Mouse (Mus musculus): ENCODE data around the gene Xdh.

The Xdh gene

DNA sequence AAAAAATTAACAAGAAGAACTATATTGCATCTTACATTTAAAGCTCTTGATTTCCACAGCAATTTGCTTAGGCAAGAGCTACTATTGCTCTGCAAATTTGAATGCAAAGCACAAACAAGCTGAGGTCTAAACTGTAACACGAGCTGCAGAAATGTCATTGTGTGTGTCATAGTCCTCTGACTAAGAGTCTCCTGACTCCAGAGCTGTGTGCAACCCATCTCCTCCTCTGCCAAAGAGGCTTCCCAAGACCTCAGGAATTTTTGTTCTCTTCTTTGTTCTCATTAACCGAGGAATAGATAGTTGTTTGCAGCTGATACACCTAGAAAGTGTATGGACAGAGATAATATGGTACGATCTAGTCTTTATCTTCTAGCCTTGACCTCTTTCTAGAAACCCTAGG, 8.2 kb downstream of the Xdh start:
- no peak for DNase-seq

DNA sequence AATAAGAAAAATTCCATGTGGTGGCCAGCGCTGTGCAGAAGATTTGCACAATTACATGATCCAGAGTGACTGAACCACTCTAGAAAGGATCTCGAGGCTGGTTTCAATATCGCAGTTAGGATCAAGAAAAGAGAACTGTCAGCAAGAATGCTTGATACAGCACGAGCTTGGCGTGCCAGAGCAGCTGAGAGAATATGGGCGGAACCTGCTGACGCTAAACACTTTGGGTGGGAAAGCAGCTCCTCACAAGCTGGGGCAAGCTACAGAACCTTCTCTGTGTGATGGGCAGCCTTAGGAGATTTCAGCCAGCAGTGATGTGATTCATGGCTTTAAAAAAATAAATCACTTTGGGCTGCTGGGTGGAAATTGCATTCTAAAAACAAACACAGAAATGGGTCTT, 12.9 kb downstream of the Xdh start:
- DNase-seq = no peak

- no peak for DNase-seq
These were observed 14.8 kb downstream of the Xdh start for GRCm38 (mm10) chr17:73935163-73935562.

DNA sequence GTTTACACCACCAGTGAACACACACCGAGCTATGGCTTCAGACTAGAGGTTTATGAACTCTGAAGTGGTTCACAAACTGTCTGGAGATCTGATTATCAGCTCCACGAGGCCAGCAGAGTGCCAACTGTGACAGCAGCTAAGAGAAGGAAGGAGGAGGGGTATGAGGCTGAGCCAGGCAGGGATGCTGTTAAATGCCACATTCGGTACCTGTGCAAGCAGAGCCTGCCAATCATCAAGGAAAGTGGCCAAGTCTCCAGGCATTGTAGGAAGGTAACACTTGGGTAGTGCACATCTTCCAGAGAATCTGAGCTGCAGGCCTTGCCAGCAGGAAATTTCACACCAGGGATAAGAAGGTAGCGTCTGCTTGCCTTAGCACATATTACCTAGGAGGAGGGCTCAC, 15.7 kb downstream of the Xdh start:
- DNase-seq = peak; percentile 68 to 72

DNA sequence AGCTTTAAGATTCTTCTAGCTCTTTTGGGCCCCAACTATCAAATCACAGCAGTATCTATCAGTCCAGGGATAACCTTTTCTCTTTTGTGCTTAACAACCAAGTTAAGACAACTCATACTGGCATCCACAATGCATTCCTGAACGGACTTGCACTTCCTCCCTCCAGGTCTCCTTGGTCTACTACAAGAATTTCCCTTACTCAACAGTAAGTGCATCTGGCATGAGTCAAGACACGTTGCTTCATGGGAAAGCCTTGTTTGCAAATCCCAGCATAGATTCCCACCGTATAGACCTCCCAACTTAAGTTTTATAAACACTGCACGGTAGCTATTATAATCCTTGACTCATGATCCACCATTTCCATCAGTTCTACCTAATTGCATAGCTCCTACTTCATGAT, 16.4 kb downstream of the Xdh start:
- DNase-seq = no peak

GRCm38 (mm10) chr17:73932497-73933059, 17.4 kb downstream of the Xdh start:
- no peak for DNase-seq

DNA sequence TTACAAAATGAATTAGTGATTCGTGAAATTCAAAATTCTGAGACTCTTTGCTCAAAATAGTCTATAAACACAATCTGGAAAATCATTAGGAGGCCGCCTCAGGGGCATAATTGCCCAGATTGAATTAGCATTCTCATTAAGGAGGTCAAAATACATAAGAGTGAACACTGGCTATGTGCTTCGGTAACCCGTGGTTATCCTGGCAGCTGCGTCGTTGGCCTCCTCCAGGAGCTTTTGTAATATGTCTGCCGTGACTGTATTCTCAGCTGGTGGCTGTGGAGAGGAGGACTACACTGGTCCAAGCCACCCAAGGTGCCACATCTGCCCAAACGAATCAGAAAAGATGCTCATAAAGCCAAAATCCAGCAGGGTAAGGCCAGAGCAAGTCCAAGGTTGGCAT, 30.5 kb downstream of the Xdh start:
- peak; percentile 15 to 16 for DNase-seq

- DNase-seq = peak; percentile 28 to 38
These were observed 31.0 kb downstream of the Xdh start for GRCm38 (mm10) chr17:73918944-73919381.

- DNase-seq = no peak
These were observed 31.9 kb downstream of the Xdh start for GRCm38 (mm10) chr17:73918138-73918537.

DNA sequence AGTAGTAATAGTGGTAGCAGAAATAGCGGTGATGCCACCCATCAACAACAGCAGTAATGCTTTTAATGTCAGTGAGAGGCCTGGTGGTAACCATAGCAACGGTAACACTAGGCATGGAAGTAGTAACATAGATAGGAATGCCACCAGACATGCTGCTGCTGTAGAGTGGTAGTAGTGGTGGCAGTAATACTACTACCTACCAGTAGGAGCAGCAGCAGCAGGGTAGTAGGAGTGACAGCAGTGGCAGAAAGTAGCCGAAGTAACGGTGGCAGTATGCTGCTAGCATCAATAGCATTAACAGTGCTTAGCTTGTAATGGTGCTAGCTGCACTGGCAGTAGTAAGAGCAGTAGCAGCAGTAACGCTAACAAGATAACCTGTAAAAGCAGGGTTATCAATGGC, 32.3 kb downstream of the Xdh start:
- no peak for DNase-seq

- no peak for DNase-seq
These were observed 35.3 kb downstream of the Xdh start for GRCm38 (mm10) chr17:73914730-73915129.

GRCm38 (mm10) chr17:73906076-73906475, 43.9 kb downstream of the Xdh start:
- no peak for DNase-seq

DNA sequence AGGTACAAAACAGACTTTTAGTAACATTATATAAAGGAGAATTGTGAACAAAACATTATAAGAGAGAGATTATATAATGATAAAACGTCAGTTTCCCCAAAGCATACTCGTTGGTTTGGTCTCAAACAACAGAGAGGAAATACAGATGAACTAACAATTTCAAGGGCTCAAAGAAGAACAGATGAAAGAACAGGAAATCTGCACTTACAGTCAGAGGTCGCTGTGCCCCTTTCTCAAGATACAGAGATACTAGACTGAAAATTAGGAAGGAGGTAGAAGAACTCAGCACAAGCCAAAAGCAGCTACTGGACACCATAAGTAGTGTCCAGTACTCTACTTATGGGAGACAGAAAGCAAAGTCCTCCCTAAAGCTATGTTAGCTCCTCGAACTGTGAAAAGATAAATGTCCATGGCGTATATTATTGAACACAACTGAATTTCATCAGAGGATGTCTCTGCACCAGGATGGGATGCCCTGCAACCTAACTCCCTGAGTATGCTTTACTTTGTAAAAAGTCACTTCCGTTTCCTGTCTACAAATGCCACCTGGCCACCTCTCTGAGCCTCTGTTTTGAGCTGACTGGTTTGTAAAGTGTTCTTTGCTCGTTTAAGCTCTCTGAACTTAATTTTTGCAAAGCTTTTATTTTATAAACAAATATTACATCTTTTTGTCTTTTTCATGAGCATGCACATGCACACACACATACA, 44.8 kb downstream of the Xdh start:
- DNase-seq = no peak

- no peak for DNase-seq
These were observed 46.9 kb downstream of the Xdh start for GRCm38 (mm10) chr17:73903121-73903520.

GRCm38 (mm10) chr17:73902234-73902636, 47.8 kb downstream of the Xdh start:
- DNase-seq = no peak

GRCm38 (mm10) chr17:73894399-73894798, 55.6 kb downstream of the Xdh start:
- no peak for DNase-seq

GRCm38 (mm10) chr17:73893822-73894221, 56.2 kb downstream of the Xdh start:
- DNase-seq = no peak

DNA sequence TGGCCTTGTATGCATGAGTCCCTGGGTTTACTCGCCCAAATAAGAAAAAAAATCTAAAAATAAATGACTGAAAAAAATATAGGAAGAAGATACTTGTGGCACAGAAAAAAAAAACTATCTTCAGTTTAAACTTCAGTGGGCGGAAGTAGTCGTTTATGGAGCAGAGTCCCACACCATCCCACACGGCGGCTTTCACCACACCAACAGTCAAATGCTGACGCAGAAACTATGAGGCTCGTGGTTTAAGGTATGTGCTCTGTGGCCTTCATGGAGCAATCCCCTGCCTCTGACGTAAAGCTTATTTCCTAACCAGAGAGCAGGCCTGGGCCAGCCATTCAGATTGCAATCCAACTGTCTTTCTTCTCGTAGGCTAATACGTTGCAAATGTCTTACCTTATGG, 56.8 kb downstream of the Xdh start:
- DNase-seq = no peak

DNA sequence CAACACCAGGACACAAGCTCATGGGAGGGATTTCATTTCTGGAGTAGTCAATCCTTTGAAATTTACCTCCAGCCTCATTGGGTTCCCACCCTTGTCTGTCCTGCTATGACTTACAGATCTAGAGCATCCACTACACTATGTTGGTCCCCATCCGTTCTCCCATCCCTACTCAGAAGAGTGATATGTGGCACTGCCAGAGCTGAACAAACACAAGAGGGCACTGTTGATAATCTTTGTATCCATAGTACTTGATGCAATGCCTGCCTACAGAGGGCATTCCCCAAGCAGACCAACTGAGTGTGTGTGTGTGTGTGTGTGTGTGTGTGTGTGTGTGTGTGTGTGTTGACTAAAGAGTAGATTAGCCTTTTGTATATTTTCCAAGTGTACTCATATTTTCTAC, 58.4 kb downstream of the Xdh start:
- DNase-seq = no peak

DNA sequence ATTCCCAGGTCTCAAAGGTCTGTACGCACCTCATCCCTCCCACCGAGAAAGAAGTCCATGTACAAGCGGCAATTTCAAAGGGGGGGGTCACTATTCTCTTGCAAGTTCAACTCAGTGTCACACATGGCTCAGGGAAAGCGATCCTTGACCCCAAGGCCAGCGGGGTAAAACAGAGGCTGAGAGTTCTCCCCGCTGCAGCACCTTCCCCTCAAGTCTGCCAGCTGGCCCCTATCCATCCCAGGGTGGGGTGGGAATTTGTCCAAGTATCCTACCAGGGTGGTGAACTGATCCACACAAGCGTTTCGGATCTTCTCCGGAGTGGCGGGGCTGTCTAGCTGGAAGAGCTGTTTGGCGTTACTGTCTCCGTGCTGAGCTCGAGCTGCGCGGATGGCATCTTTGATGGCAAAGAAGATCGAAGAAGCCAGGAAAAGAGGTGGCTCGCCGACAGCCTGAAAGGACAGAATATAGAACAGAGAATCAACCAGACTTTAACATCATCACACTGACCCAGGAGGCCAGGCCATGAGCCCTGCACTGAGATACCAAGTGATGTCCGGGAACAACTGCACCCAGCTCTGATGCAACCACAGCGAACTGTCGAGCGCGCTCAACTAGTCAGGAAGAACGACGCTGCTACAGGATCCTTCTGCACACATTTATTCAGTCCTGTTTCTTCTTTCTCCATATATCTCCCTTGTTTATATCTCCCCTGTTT, 63.8 kb downstream of the Xdh start:
- DNase-seq = no peak

DNA sequence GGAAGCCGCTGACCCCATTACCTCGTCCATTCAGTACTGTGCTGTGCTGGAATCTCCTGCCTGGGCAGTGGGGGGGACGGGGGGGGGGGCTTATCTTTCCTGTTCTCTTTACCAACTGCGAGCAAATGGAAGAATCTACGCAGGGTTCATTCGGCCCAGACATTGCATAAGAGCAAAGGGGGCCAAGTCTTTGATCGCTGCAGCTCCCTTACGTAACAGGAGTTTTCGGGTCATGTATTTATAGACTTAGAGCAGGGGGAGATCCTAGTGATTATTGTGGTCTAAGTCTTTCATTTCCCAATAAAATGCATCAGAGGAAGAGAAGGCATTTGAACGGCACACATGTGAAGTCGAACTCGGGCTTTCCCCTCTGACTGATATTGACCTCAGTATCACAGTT, 66.7 kb downstream of the Xdh start:
- DNase-seq = no peak

GRCm38 (mm10) chr17:73882194-73882593, 67.8 kb downstream of the Xdh start:
- peak; percentile 86 to 87 for DNase-seq

DNA sequence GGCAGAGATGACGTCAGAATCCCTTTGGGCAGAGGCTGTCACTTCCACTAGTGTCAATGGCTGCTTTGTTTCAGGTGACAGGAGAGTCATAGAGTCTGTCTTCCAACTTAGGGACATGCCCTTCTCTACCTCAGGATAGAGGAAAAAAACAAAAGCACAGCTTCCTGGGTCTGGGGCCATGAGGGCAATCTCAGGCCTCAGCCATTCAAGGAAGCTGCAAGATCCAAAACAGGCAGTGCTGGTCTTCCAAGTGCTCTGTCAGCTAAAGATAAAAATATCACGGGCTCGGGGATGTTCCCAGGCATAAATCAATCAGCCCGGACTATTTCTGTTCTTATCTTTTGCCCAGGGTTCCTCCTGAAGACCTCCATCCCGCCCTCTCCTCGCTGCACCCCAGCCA, 68.7 kb downstream of the Xdh start:
- DNase-seq = no peak

- DNase-seq = no peak
These were observed 69.7 kb downstream of the Xdh start for GRCm38 (mm10) chr17:73880286-73880685.

All from cerebellum, adult 18-20 months (tissue).